Mouse (Mus musculus): ENCODE data around the gene Fiz1. TPM values are rescaled to one million over a fixed set of nuclear protein-coding genes. Genes with fewer than 3 reads are reported as not detected.
"Not testable (repeated sequence)": the region's sequence is repeated elsewhere in the genome, so short reads cannot be mapped to it uniquely, and the experiment has no call there.

Gene Fiz1
- total RNA-seq, 2 experiments from 2014 or later, result 24.1 to 26.3 TPM

DNA sequence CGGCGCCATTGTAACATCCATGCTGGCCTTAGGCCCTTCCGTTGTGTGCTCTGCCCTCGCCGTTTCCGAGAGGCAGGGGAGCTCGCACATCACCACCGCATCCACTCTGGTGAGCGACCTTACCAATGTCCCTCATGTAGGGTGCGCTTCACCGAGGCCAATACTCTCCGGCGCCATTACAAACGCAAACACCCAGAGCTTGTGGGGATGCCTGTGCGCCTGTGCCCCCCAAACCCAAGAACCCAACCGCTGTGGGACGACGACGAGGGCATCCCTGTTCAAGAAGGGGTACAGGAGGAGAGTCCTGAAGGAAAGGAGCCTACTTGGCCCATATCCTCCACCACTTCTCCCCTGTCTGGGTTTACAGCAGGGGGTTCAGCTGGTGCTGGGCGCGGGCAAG, 3.4 kb upstream of the Fiz1 start:
- no peak for TF ChIP-seq CTCF (IDR thresholded peaks at IDR 0.05)
- no peak for DNase-seq (ENCODE audit: extremely low spot score in 1 of 2, low spot score in 2 of 2)
- Histone ChIP-seq H3K4me3 (no peak overlapping the region), H3K27ac (no peak overlapping the region)
- intact Hi-C loops (cut with DNase I), result no loop called here

DNA sequence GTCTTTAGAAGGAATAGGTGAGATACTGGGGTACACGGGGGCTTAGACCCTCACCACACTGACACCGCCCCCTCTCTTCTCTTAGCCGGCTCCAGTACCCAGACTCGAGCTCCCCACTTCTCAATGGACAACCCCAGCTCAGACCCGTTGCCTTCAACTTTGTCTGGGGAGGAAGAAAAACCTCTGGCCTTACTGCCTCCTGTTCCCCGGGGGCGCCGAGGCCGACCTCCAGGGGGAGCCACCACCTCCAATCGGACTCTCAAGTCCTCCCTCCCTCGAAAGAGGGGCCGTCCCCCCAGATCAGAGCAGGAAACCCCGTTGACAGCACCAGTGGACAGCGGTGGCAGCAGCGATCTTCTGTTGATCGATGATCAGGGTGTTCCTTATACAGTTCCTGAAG, 2.9 kb upstream of the Fiz1 start:
- H3K27ac ChIP-seq, result no peak overlapping the region
- H3K4me3 ChIP-seq, result no peak overlapping the region
- peak; percentile 22 for TF ChIP-seq CTCF (IDR thresholded peaks at IDR 0.05)
- DNase-seq (ENCODE audit: extremely low spot score in 1 of 2, low spot score in 2 of 2), result no peak
- intact Hi-C loops (cut with DNase I), result no loop called here

DNA sequence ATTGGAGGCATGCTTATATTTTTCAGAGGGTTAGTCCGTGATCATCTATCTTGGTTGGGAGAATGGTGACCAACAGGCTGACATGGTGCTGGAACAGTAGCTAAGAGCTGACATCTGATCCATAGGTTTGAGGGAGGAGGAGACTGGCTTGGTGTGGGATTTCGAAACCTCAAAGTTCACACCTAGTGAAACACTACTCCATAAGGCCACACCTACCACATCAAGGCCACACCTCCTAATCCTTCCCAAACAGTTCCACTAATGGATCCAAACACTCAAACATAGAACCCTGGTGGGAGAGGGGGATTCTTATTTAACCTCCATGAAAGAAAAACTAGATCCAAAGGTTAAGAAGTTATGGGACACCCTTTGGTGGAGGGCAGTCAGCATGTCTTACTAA, 2.4 kb upstream of the Fiz1 start:
- intact Hi-C loops (cut with DNase I), result no loop called here
- no peak for DNase-seq (ENCODE audit: extremely low spot score in 1 of 2, low spot score in 2 of 2)
- TF ChIP-seq CTCF (IDR thresholded peaks at IDR 0.05), result no peak
- Histone ChIP-seq H3K4me3 (no peak overlapping the region), H3K27ac (no peak overlapping the region)

DNA sequence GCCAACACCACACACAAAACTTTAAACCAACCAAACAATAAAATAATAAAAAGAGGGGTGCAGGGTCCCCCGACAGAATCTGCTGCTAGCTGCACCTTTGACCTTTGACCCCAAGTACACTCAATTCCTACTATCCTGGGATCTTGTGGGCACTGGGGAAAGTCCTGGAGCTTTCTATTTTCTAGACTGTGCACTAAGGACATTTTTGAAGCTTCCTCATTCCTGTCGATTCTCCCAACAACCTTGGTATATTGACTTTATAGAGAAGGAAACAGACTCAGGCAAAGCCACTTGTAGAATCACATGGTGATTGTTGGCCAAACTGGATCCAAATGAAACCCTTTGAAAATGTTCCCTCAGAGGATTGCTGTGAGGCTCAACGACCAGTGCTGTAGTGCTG, 1.6 kb upstream of the Fiz1 start:
- Histone ChIP-seq H3K27ac (peak overlapping the region; percentile 97), H3K4me3 (peak overlapping the region; percentile 95)
- TF ChIP-seq CTCF (IDR thresholded peaks at IDR 0.05), result no peak
- DNase-seq (ENCODE audit: extremely low spot score in 1 of 2, low spot score in 2 of 2), result no peak
- intact Hi-C loops (cut with DNase I), result no loop called here

DNA sequence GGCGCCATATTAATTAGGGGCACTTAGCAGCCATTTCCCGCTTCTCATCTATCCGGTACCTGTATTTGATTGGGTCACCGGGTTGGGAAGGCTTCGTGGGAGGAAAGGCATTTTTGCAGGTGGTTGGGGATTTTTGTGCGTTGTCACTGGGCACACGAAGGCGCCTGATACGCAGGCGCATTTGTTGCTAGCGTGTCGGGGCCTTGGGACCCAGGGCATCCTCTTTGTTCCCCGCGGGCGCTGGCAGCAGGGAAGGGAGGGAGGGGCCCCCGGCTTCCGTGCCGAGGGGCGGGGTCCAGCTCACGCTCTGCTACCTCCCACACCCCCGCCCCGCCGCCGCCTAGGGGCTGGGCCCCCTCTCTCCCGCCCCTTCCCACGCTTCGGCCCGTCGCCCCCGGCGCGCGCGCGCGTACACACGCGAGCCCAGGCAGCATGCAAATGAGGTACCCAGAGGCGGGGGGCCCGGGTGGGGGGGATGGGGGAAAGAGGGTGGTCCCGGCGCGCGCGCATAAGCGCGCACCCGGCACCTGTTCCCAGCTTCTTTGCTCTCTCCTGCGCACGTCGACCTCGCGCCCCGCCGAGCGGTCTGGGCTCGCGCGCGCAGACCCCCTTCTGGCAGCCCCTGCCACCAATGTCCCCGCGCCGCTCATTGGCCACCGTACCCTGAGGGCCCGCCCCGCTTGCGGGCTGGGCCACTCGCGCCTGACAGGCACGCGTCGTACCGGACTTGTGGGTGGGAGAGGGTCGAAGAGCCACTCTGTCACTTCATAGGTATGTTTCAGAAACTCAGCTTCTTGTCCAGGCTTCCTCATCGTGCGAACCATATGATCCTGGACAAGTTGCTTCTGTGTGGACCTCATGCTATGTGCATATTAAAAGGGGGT, 863 bp upstream of the Fiz1 start, which contains the start of gene Gm44973:
Gene Gm44973 (plus strand): TSS at position 379 of the 884 bp plus-strand sequence.
- Histone ChIP-seq H3K27ac (peak within 1 kb of the TSS; percentile 99), H3K4me3 (peak within 1 kb of the TSS; percentile 95)
- TF ChIP-seq CTCF (IDR thresholded peaks at IDR 0.05), result no peak; the same call in 1 of the 2 replicates
- peak; percentile 84 to 93 for DNase-seq (ENCODE audit: extremely low spot score in 1 of 2, low spot score in 2 of 2)
- intact Hi-C loops (cut with DNase I), result loop anchor here (2.0 kb wide), 1 partner anchor 23 kb away; the partner anchor contains the start of gene Zfp784

DNA sequence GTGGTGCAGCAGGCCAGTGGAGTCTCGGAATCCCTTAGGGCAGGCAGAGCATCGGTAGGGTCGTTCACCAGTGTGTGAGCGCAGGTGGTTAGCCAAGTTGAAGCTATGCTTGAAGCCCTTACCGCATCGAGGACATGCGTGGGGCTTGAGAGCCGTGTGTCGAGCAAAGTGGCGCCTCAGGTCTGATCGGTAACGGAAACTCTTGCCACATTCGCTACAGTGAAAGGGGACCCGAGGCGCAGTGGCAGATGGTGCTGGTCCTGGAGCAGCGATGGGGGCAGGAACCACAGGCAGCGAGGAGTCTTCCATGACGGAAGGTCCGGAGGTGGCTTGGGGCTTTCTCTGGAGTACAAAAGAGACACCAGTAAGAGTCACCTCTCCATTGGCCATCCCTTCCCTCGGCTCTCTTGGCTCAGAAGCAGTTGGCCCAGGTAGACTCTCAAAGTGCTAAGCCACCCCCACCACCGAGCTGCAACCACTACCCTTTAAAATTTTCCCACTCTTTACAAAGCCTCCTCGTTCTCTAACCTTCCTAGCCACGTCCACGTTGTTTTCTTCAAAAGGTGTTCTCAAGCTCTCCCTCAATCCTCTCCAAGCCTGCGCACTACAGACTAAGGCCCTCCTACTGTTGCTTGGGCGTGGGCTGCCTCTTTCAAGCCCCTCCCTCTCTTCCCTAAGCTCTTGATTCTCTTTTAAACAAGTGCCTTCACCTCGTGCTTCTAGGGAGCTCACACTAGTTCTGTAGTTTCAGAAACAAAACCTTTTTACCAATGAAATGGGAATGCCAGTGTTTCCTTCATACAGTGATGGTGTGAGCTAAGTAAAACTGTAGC, 1.6 kb downstream of the Fiz1 start:
- intact Hi-C loops (cut with DNase I), result no loop called here
- no peak for DNase-seq (ENCODE audit: extremely low spot score in 1 of 2, low spot score in 2 of 2)
- Histone ChIP-seq H3K27ac (no peak overlapping the region), H3K4me3 (no peak overlapping the region)
- TF ChIP-seq CTCF (IDR thresholded peaks at IDR 0.05), result no peak

DNA sequence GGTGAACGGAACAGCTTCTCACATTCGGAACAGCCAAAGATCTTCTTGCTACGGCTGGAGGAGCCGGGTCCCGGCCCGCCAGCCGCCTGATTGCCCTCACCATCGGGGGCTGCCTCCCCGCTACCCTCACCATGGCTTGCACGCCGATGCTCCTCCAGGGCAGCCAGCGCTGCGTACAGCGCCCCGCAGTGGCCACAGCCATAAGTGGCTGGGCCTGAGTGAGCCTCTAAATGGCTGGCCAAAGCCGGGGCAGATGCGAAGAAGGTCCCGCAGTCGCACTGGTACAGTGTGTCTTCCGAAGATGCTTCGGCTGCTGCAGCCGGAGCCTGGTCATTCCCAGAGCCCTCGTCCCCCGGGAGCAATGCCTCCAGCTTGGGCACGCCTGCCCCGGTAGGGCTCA, 6.3 kb downstream of the Fiz1 start:
- DNase-seq (ENCODE audit: extremely low spot score in 1 of 2, low spot score in 2 of 2), result no peak
- Histone ChIP-seq H3K27ac (no peak overlapping the region), H3K4me3 (no peak overlapping the region)
- intact Hi-C loops (cut with DNase I), result no loop called here
- no peak for TF ChIP-seq CTCF (IDR thresholded peaks at IDR 0.05)

DNA sequence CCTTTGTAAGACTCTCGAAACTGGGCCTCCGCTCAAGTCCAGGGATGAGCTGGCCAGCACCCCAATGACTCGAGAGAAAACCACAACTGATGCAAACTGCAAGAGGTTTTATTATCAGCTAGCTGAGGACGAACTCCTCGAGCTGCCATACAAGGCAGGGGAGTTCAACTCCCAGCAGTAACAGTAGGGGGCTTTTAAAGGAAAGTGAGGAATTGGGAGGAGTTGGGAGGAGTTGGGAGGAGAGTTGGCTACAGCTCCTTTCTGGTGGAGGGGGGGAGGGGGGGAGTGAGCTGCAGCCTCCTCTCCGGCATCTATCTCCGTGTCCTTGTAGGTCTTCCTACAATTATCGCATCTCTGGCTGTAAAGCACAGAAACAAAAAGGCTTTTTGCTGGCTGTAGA, 11.6 kb downstream of the Fiz1 start:
- DNase-seq (ENCODE audit: extremely low spot score in 1 of 2, low spot score in 2 of 2); intact Hi-C loops (cut with DNase I); H3K27ac ChIP-seq: not testable (repeated sequence)

DNA sequence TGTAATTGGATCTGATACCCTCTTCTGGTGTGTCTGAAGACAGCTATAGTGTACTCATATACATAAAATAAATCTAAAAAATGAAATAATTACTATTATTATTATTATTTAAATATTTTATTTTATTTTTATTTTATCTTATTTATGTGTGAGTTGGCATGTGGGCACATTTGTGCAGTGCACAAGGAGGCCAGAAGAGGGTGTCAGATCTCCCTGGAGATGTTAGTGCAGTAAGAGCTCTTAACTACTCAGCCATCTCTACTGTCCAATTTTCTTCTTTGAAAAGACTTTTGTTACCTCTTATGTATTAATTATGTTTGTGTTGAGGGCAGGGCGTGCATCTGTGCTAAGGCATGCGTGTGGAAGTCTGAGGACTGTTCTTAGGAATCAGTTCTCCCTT, 14.6 kb downstream of the Fiz1 start:
- DNase-seq (ENCODE audit: extremely low spot score in 1 of 2, low spot score in 2 of 2), result no peak
- TF ChIP-seq CTCF (IDR thresholded peaks at IDR 0.05), result peak; percentile 56
- no peak overlapping the region for H3K4me3 ChIP-seq
- no peak overlapping the region for H3K27ac ChIP-seq
- intact Hi-C loops (cut with DNase I), result loop anchor here (5.0 kb wide), 1 partner anchor 58 kb away; no protein-coding TSS in a partner anchor

More for the DNA sequence above, 11.6 kb downstream of the Fiz1 start:
- H3K4me3 ChIP-seq, result not testable (repeated sequence)

DNA sequence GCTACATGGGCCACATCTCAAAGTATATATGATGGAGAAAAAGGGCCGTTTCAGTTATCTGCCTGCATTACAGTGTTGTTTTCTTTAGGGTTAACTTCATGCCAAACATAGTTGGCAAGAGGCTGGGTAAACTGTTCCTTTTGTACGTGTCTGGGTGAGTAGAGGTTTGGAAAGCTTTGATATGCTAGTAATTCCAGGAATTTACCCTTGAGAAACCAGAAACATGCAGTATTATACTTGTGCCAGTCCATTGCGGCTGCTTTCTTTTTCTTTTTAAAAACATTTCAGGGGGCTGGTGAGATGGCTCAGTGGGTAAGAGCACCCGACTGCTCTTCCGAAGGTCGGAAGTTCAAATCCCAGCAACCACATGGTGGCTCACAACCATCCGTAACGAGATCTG, 17.6 kb downstream of the Fiz1 start:
- intact Hi-C loops (cut with DNase I), result loop anchor here (1.0 to 5.0 kb wide), 4 partner anchors 17 to 449 kb away; partner anchors contain the start of genes Fiz1, Zfp524 and Zfp580
- Histone ChIP-seq H3K27ac (peak overlapping the region; percentile 93), H3K4me3 (peak overlapping the region; percentile 88)
- TF ChIP-seq CTCF (IDR thresholded peaks at IDR 0.05), result no peak
- DNase-seq (ENCODE audit: extremely low spot score in 1 of 2, low spot score in 2 of 2), result no peak

DNA sequence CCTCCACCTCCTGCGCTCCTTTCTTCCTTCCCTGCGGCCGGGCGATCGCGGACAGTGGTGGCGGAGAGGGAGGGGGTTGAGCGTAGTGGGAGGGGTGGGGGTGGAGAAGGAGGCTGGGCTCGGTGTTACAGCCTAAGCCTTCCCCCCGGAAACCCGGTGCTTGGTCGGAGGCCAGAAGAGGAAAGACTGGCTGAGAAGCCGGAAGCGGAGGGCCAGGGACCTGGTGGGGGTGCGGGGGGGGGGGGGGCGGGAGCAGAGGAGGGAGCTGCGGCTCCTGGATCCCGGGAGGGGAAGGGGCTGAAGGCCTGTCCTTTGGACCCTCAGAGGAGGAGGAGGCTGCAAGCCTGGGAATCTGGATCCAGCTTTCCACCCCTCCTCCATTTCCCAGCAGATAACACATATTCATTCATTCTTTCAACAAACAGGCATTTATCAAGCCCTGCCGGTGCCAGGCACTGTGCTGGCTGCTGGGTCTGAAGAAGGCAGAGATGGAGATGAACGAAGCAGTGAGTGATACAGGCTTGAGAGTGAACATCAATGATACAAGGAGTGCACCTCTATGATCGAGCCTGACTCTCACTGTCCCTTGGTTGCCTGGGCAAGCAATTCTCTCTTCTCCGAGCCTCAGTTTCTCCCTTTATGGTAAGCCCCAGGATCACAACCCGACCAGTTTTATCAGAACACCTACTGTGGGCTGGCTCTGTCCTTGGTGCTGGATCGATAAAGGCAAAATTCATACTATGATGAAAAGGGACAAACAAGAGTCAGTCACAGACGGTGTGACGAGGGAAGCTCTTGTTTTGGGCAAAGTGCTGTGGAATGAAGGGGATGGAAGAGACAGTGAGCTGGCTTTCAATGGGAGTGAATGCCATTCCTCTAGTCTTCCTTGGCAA, 18.2 kb downstream of the Fiz1 start, which contains the start of gene Zfp579:
Gene Zfp579 (minus strand): TSS at position 156 of the 893 bp plus-strand sequence.
- intact Hi-C loops (cut with DNase I), result loop anchor here (1.0 to 5.0 kb wide), 4 partner anchors 18 to 448 kb away; partner anchors contain the start of genes Fiz1, Zfp524 and Zfp580

More for the DNA sequence above, 18.2 kb downstream of the Fiz1 start, which contains the start of gene Zfp579:
- no peak for TF ChIP-seq CTCF (IDR thresholded peaks at IDR 0.05)
- peak; percentile 90 to 95 for DNase-seq (ENCODE audit: extremely low spot score in 1 of 2, low spot score in 2 of 2)
- H3K4me3 ChIP-seq, result peak within 1 kb of the TSS; percentile 88
- peak within 1 kb of the TSS; percentile 93 for H3K27ac ChIP-seq

Data from left cerebral cortex, adult 2 months (tissue).